Mouse (Mus musculus) liver, embryonic 13.5 days (tissue): ENCODE measurements at regions not wholly inside any gene's neighbourhood (a gene's known extent, or its start where the extent isn't known, plus 50 kb on each side); places are given as distances from the start of the nearest gene placed in this dataset.

Experiments used
- ATAC-seq: fragments of 200-750 bp; cut with Nextera tagmentation; 2 replicates; pipeline ENCODE4 v1.8.0; 2017; ENCODE audit warnings: low read depth, mild to moderate bottlenecking, moderate number of reproducible peaks, moderate library complexity
- DNase-seq: peaks from one replicate; pipeline ENCODE4 v3.0.0; 2022
- H3K27ac ChIP-seq: fragments of 300-500 bp; sonication (generic); 2 replicates; pipeline ENCODE4 v1.5.1; 2015; ENCODE audit warnings: moderate library complexity, mild to moderate bottlenecking, inconsistent platforms
- H3K27me3 ChIP-seq: fragments of 300-500 bp; sonication (generic); 2 replicates; pipeline ENCODE4 v1.6.1; 2015; ENCODE audit warnings: mild to moderate bottlenecking, inconsistent platforms
- H3K36me3 ChIP-seq: fragments of 300-500 bp; sonication (generic); 2 replicates; pipeline ENCODE4 v1.6.1; 2015; ENCODE audit warnings: mild to moderate bottlenecking, inconsistent platforms
- H3K4me1 ChIP-seq: fragments of 300-500 bp; sonication (generic); replicated peaks from 2 replicates; pipeline ENCODE4 v1.6.1; 2015; ENCODE audit warnings: inconsistent platforms
- H3K4me2 ChIP-seq: fragments of 300-500 bp; sonication (generic); 2 replicates; pipeline ENCODE4 v1.6.1; 2015; ENCODE audit warnings: inconsistent platforms, mild to moderate bottlenecking, moderate library complexity
- H3K4me3 ChIP-seq: fragments of 300-500 bp; sonication (generic); replicated peaks from 2 replicates; pipeline ENCODE4 v1.5.1; 2015; ENCODE audit warnings: mild to moderate bottlenecking, inconsistent platforms
- H3K9ac ChIP-seq: fragments of 300-500 bp; sonication (generic); 2 replicates; pipeline ENCODE4 v1.6.1; 2015; ENCODE audit warnings: mild to moderate bottlenecking, inconsistent platforms
- H3K9me3 ChIP-seq: fragments of 300-500 bp; sonication (generic); replicated peaks from 2 replicates; pipeline ENCODE4 v1.6.1; 2016; ENCODE audit warnings: inconsistent platforms
- WGBS: fragments of 180-500 bp; shearing (Covaris S2); methylation state at CpG from one replicate; pipeline ENCODE4 v1.1.7; 2015; ENCODE audit not compliant: insufficient replicate concordance; 5-methylcytosine and 5-hydroxymethylcytosine counted together

DNA sequence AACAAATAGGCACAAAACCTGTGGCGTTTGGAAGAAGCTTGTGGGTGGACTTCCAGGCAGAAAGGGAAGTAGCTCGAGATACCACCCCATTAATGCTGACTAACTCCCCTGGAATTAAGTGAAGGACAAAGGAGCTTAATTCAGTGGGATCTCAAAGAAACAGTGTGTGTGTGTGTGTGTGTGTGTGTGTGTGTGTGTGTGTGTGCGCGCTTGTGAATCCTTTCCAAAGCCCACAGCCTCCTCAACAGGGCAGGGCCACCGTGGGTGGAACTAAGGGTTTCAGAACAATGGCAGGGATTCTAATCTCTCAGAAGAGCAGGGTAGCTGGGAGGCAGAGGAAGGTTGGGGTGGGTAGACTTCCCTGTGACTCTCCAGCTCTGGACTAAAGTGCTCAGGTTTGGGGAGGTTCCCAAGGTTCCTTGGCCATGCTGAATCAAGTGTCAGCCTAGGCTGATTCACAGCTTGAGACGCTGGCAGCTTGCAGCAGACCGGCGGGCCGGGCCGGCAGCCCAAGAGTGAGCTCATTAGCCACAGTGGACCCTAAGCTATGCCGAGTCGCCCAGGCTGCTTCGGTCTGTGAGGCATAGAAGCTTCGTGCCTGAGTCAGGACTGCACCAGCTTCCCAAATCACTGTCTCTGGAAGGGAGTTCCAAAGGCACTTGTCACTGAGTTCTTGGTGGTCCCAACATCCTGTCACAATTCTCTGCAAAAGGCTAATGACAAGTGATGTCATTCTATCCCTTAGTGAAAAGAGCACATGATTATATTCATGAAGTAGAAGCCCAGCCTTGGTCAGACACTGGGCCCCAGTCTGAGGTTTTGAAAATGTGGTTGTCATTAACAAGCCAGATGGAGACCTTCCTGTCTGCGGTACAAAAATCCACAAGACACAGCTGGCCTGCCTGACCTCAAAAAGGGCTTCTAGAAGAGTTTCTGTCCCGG, 59.6 kb upstream of the Arntl start:
- H3K36me3 ChIP-seq = no peaks in the 10 kb centered on the region
- WGBS = 30% methylated on average over 16 of the region's 16 CpGs
- no peak overlapping the region for H3K4me3 ChIP-seq
- peaks cover 15% of the 10 kb centered on the region; the same call in 1 of the 2 replicates for H3K27me3 ChIP-seq
- DNase-seq (no peak), ATAC-seq (no peak)
- no peaks in the 10 kb centered on the region for H3K4me1 ChIP-seq
- H3K9ac ChIP-seq = no peak overlapping the region
- no peaks in the 10 kb centered on the region for H3K9me3 ChIP-seq
- no peak overlapping the region for H3K27ac ChIP-seq
- H3K4me2 ChIP-seq = no peak overlapping the region

DNA sequence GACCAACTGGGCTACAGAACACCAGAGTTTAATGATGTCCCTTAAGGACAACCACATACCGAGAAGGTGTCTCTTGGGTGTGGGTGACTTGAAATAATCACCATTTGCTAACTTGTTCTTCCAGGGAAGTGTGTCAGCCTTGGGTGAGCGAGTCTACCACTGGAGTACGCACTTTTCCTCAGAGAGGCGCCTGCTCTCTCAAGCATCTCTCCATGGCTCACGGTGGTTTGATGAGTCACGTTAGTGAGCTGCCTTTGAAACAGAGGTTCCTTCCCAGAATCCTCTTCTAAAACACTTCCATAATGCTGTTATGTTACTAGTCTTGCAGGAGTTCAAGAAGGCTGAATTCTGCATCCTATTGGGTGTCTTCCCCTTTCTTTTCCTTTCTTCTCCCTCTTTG, 58.6 kb upstream of the Arntl start:
- H3K9ac ChIP-seq = no peak overlapping the region
- H3K27ac ChIP-seq = no peak overlapping the region
- H3K27me3 ChIP-seq = peaks cover 12% of the 10 kb centered on the region; the same call in 1 of the 2 replicates
- WGBS = 63% methylated on average over 6 of the region's 6 CpGs
- no peak for DNase-seq
- no peaks in the 10 kb centered on the region for H3K9me3 ChIP-seq
- no peak overlapping the region for H3K4me2 ChIP-seq
- ATAC-seq = no peak
- H3K4me1 ChIP-seq = no peaks in the 10 kb centered on the region
- H3K36me3 ChIP-seq = no peaks in the 10 kb centered on the region
- no peak overlapping the region for H3K4me3 ChIP-seq

DNA sequence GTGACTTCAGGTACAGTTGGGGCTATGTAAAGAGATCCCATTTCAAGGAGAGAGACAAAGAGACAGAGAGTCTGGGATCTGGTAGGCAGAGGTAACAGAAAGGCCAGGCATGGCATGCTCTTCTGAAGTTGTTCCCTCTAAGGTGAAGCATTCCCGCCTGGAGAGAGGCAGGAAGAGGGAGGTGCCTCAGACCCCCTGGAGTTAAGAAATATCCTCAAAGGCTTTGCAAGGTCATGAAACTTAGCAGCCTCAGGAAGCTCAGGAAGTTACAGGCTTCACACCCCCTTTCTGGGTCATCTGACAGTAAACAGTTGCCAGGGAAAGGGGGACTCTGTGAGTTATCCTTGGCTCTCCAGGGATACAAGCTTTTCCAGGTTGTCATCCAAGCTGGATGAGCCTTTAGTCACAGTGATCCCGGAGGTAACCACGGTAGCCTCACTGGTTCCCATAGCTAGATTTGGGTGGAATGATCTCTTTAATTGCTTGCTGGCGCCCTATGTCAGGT, 57.2 kb upstream of the Arntl start:
- ATAC-seq (no peak), DNase-seq (no peak)
- WGBS = 63% methylated on average over 4 of the region's 4 CpGs
- no peak overlapping the region for H3K4me3 ChIP-seq
- H3K4me1 ChIP-seq = no peaks in the 10 kb centered on the region
- H3K9ac ChIP-seq = no peak overlapping the region
- peaks cover 12% of the 10 kb centered on the region; the same call in 1 of the 2 replicates for H3K27me3 ChIP-seq
- H3K36me3 ChIP-seq = no peaks in the 10 kb centered on the region
- H3K9me3 ChIP-seq = no peaks in the 10 kb centered on the region
- no peak overlapping the region for H3K4me2 ChIP-seq
- H3K27ac ChIP-seq = no peak overlapping the region

DNA sequence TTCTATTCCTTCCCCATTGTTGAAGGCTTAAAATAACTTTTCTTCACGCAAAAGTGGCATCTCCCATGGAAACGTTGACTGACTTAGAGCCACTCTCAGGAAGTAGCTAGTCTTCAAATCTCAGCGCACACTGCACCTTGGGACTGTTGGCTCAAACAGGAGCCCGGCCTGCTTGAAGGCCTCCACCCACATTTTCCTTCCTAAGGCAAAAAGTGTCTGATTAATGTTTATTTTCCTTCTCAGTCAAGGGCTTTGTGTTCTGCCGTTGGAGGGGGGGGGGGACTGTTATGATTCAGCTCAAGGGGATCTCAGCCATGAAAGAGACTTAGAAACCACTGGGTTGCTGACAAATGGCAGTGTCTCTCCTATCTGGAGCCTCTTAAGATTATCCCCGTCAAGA, 56.5 kb upstream of the Arntl start:
- Histone ChIP-seq H3K4me2 (no peak overlapping the region), H3K4me1 (no peaks in the 10 kb centered on the region), H3K9me3 (no peaks in the 10 kb centered on the region), H3K9ac (no peak overlapping the region), H3K4me3 (no peak overlapping the region), H3K27ac (no peak overlapping the region), H3K36me3 (no peaks in the 10 kb centered on the region), H3K27me3 (peaks cover 12% of the 10 kb centered on the region; the same call in 1 of the 2 replicates)
- ATAC-seq = no peak
- DNase-seq = no peak
- 31% methylated on average over 6 of the region's 6 CpGs for WGBS

DNA sequence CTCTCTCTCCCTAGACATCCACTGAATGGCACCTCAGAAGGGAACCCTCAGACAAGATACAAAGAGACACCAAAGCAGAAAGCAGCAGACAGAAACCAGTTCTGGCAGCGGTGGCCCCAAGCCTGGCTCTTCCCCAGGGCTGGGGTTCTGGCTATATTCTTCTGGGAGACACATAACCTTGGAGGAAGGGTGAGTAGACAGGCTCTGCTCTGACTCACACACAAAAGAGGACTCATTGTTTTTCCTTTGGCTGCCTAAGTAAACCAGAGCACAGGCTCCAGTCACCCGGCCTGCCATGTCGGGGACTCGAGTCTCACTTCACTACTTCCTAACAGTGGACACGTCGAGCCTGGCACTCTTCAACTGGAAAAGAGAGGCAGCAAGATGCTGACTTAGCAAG, 55.8 kb upstream of the Arntl start:
- no peaks in the 10 kb centered on the region for H3K4me1 ChIP-seq
- H3K9me3 ChIP-seq = no peaks in the 10 kb centered on the region
- no peaks in the 10 kb centered on the region for H3K36me3 ChIP-seq
- ATAC-seq = no peak
- H3K9ac ChIP-seq = no peak overlapping the region
- no peak overlapping the region for H3K4me2 ChIP-seq
- WGBS = 36% methylated on average over 6 of the region's 6 CpGs
- no peak for DNase-seq
- H3K27ac ChIP-seq = no peak overlapping the region
- H3K27me3 ChIP-seq = peaks cover 12% of the 10 kb centered on the region; the same call in 1 of the 2 replicates
- no peak overlapping the region for H3K4me3 ChIP-seq

DNA sequence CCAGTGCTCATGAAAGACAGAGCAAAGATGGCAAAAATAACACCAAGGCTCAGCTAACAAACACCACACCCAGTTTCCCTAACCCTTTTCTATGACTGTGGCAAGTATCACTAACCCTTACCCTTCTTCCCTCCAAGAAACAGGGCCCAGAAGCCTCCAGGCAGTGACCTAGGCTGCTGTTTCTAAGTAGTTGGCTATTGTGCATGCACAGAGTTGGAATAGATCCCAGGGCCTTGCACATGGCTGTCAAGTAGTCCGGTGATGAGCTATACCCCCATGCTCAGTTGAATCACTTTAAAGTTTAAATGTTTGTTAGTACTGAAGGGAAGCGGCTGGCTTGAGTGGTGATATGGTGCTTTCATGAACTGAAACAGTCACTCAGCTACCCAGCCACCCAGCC, 53.9 kb upstream of the Arntl start:
- Histone ChIP-seq H3K4me1 (no peaks in the 10 kb centered on the region), H3K9ac (no peak overlapping the region), H3K27me3 (peaks cover 5% of the 10 kb centered on the region; the same call in 1 of the 2 replicates), H3K4me2 (no peak overlapping the region), H3K9me3 (no peaks in the 10 kb centered on the region), H3K36me3 (no peaks in the 10 kb centered on the region), H3K27ac (no peak overlapping the region), H3K4me3 (no peak overlapping the region)
- no peak for ATAC-seq
- DNase-seq = no peak
- 79% methylated on average over 2 of the region's 2 CpGs for WGBS

DNA sequence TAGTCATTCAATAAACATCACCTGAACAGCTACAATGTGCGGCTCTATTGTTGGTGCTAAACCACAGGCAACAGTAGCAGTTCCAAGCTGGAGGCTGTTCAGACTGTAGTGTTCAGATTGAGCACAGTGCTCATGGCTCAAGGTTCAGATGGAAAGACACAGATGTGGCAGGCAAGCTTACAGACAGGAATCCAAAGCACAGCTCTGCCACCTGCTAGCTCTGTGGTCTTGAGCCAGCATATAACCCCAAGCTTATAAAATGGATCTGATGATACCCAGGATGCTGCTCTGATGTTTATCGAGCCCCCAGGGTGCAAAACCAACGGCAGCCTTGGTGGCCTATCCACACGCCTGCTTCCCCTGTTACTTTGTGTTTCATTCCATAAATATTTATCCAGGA, 53.2 kb upstream of the Arntl start:
- peaks cover 5% of the 10 kb centered on the region; the same call in 1 of the 2 replicates for H3K27me3 ChIP-seq
- H3K27ac ChIP-seq = no peak overlapping the region
- DNase-seq (no peak), ATAC-seq (no peak)
- no peak overlapping the region for H3K4me2 ChIP-seq
- no peak overlapping the region for H3K4me3 ChIP-seq
- no peaks in the 10 kb centered on the region for H3K36me3 ChIP-seq
- H3K4me1 ChIP-seq = no peaks in the 10 kb centered on the region
- no peak overlapping the region for H3K9ac ChIP-seq
- 61% methylated on average over 4 of the region's 4 CpGs for WGBS
- H3K9me3 ChIP-seq = no peaks in the 10 kb centered on the region

DNA sequence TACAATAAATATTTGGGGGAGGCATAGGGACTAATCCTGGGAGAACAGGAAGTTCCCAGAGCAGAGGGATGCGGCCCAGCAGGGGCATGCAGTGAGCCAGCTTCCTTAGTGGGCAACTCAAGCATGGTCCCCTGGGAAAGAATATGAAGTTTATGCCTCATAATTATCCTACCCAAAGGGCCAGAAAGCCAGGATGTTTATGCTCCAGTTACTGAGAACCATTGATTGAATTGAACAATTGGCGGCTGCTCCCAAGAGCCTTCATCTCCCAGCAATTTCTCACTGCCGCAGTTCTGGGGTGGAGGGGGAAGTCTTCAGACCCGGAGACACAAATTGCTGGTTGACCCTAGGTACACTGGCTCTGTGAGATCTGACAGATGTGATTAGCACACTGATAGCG, 50.9 kb upstream of the Arntl start:
- Histone ChIP-seq H3K9ac (no peak overlapping the region), H3K4me2 (no peak overlapping the region), H3K27me3 (no peaks in the 10 kb centered on the region), H3K4me3 (no peak overlapping the region), H3K9me3 (no peaks in the 10 kb centered on the region), H3K36me3 (no peaks in the 10 kb centered on the region), H3K27ac (no peak overlapping the region), H3K4me1 (no peaks in the 10 kb centered on the region)
- WGBS = 71% methylated on average over 5 of the region's 5 CpGs
- DNase-seq (no peak), ATAC-seq (no peak)

DNA sequence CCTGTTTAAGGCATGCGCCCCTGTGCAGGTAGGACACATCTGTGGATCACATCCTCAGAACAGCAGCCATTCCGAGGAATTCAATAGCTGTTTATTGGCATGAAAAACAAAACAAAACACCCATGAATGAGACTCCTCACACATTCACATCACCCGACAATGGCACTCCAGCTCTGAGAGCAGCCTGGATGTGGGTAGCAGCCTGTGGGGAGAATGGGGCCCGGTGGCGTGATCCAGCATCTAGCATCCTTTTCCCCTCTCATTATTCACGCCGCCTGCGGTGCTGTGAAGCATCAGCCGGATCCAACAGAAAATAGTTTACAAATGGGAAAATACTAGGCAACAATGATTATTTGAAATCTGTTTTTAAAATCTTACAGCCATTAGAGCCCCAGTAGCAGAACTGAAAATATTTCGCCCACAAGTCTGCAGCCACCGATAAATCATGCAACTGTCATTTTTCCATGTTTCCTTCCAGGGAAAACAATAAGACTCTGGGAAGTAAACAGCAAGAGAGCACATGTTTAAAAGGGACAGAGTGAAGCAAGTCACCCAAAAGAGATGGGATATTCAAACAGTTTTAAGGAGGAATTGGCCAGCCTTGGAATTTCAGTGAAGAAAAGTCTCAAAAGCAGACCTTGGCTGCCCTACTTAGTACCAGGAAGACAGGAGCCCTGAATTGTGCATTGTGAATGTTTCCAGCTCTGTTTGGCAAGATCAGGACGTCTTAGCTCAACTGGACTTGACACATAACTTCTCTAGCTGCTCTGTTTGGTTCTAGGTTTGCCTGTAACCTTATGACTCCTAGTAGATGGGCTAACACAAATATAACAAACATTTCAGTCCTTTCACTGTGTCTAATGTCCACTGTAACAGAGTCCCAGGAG, 50.2 kb upstream of the Arntl start:
- WGBS = 65% methylated on average over 12 of the region's 12 CpGs
- ATAC-seq (no peak), DNase-seq (no peak)
- Histone ChIP-seq H3K36me3 (no peaks in the 10 kb centered on the region), H3K9ac (no peak overlapping the region), H3K9me3 (no peaks in the 10 kb centered on the region), H3K27ac (no peak overlapping the region), H3K4me3 (no peak overlapping the region), H3K27me3 (no peaks in the 10 kb centered on the region), H3K4me1 (no peaks in the 10 kb centered on the region), H3K4me2 (no peak overlapping the region)
